Mouse (Mus musculus) Patski (cell line): Measurements from ENCODE around the gene Nr4a2. TPM values are rescaled to one million over a fixed set of nuclear protein-coding genes. Genes with fewer than 3 reads are reported as not detected.

Experiments used
- ATAC-seq: fragments of 100-300 bp; one replicate; pipeline ENCODE4 v1.8.0; 2021
- CTCF ChIA-PET: fragments of 350-600 bp; sonication (Branson Sonifier 250); formaldehyde crosslinking; loops from one replicate; lab custom pipeline; 2022; ENCODE audit warnings: inconsistent platforms; lab: Charles Lee
- POLR2A ChIA-PET: fragments of 350-600 bp; sonication (Branson Sonifier 250); formaldehyde crosslinking; loops from one replicate; lab custom pipeline; 2022; ENCODE audit warnings: antibody characterized with exemption, inconsistent platforms; lab: Charles Lee
- DNase-seq: peaks from one replicate; pipeline ENCODE4 v3.0.0-alpha.2; 2011; ENCODE audit warnings: low read depth, low spot score
- H3K27me3 ChIP-seq: fragments of 371-371 bp; one replicate; pipeline ENCODE4 v1.5.1; 2021
- CTCF ChIP-seq: fragments of 100-300 bp; IDR thresholded peaks from one replicate; pipeline ENCODE4 v1.5.1; 2021
- in situ Hi-C: fragments of 300-500 bp; cut with MboI; formaldehyde crosslinking; loops from 3 replicates; pipeline ENCODE4 v1.11.1; 2018; ENCODE audit warnings: low pct_unique_long_range_greater_than_20kb, mixed read lengths
- polyA plus RNA-seq: library from polyadenylated mRNA; unstranded; gene quantifications from one replicate; pipeline ENCODE4 v1.2.3, GENCODE M21; 2021

The Nr4a2 gene
- 1.7 TPM for polyA plus RNA-seq

- no peak for TF ChIP-seq CTCF
- in situ Hi-C loops = loop anchor here (10.0 kb wide), 1 partner anchor 111 kb away; the partner anchor contains the start of gene Gpd2
- ATAC-seq (peak; percentile 92), DNase-seq (no peak)
- H3K27me3 ChIP-seq = peaks cover 4% of the 10 kb centered on the region
- POLR2A ChIA-PET = interaction anchor here (1.4 kb wide), 1 partner anchor 114 kb away, joined by 3 read pairs; the partner anchor contains the start of gene Gpd2
- CTCF ChIA-PET = no interaction called here
Measured at GRCm38 (mm10) chr2:57123991-57124840, at the start of gene Nr4a2. Gene Nr4a2 (minus strand): TSS chr2:57124003.

GRCm38 (mm10) chr2:57165416-57165815 lies 41.6 kb upstream of the Nr4a2 start:
- TF ChIP-seq CTCF = no peak
- no peaks in the 10 kb centered on the region for H3K27me3 ChIP-seq
- ChIA-PET CTCF (no interaction called here), POLR2A (no interaction called here)
- DNase-seq (no peak), ATAC-seq (no peak)
- in situ Hi-C loops = no loop called here

- DNase-seq (no peak), ATAC-seq (peak; percentile 95)
Measured at GRCm38 (mm10) chr2:57156814-57157213, 33.0 kb upstream of the Nr4a2 start.

GRCm38 (mm10) chr2:57149796-57150195 lies 26.0 kb upstream of the Nr4a2 start:
- ATAC-seq = no peak
- H3K27me3 ChIP-seq = peaks cover 4% of the 10 kb centered on the region
- CTCF ChIA-PET = no interaction called here
- POLR2A ChIA-PET = no interaction called here
- TF ChIP-seq CTCF = no peak
- in situ Hi-C loops = no loop called here
- DNase-seq = no peak

More at GRCm38 (mm10) chr2:57156814-57157213, 33.0 kb upstream of the Nr4a2 start:
- no peak for TF ChIP-seq CTCF
- ChIA-PET POLR2A (no interaction called here), CTCF (no interaction called here)
- in situ Hi-C loops = no loop called here
- peaks cover 3% of the 10 kb centered on the region for H3K27me3 ChIP-seq

GRCm38 (mm10) chr2:57148231-57148630 lies 24.4 kb upstream of the Nr4a2 start:
- no peak for TF ChIP-seq CTCF
- in situ Hi-C loops = no loop called here
- CTCF ChIA-PET = no interaction called here
- peaks cover 4% of the 10 kb centered on the region for H3K27me3 ChIP-seq
- POLR2A ChIA-PET = no interaction called here
- ATAC-seq = no peak
- no peak for DNase-seq

- peaks cover 7% of the 10 kb centered on the region for H3K27me3 ChIP-seq
- POLR2A ChIA-PET = no interaction called here
- no peak for TF ChIP-seq CTCF
- ATAC-seq (no peak), DNase-seq (no peak)
- CTCF ChIA-PET = no interaction called here
- in situ Hi-C loops = no loop called here
Measured at GRCm38 (mm10) chr2:57145646-57146421, 22.0 kb upstream of the Nr4a2 start.

GRCm38 (mm10) chr2:57138594-57138993 lies 14.8 kb upstream of the Nr4a2 start:
- ChIA-PET POLR2A (no interaction called here), CTCF (interaction anchor here (1.4 kb wide), 1 partner anchor 20 kb away, joined by 4 read pairs; no protein-coding TSS in a partner anchor)
- in situ Hi-C loops = no loop called here
- peaks cover 24% of the 10 kb centered on the region for H3K27me3 ChIP-seq
- no peak for DNase-seq
- ATAC-seq = no peak
- no peak for TF ChIP-seq CTCF

- ChIA-PET CTCF (no interaction called here), POLR2A (no interaction called here)
- in situ Hi-C loops = loop anchor here (10.0 kb wide), 1 partner anchor 107 kb away; the partner anchor contains the start of gene Gpd2
- ATAC-seq (no peak), DNase-seq (no peak)
- H3K27me3 ChIP-seq = peaks cover 8% of the 10 kb centered on the region
- TF ChIP-seq CTCF = no peak
Measured at GRCm38 (mm10) chr2:57127461-57127860, 3.7 kb upstream of the Nr4a2 start.

- H3K27me3 ChIP-seq = peaks cover 8% of the 10 kb centered on the region
- TF ChIP-seq CTCF = no peak
- POLR2A ChIA-PET = interaction anchor here (0.7 kb wide), 1 partner anchor 10 kb away, joined by 3 read pairs; no protein-coding TSS in a partner anchor
- CTCF ChIA-PET = no interaction called here
- no peak for ATAC-seq
- in situ Hi-C loops = loop anchor here (10.0 kb wide), 1 partner anchor 109 kb away; the partner anchor contains the start of gene Gpd2
- DNase-seq = no peak
Measured at GRCm38 (mm10) chr2:57125891-57126290, 2.1 kb upstream of the Nr4a2 start.
